Mouse (Mus musculus): ENCODE data around the gene Adipoq. TPM values are rescaled to one million over a fixed set of nuclear protein-coding genes. Genes with fewer than 3 reads are reported as not detected.

The Adipoq gene
- polyA plus RNA-seq (2014; fragmentation: Illumina TruSeq; extraction: RNeasy Lipid Tissue Mini Kit (QIAGEN cat#74804); ENCODE audit: low read depth, low replicate concordance), result 0.50 TPM

GRCm38 (mm10) chr16:23146280-23146679, at the start of gene Adipoq:
TSS of gene Adipoq (plus strand) at chr16:23146536.

DNA sequence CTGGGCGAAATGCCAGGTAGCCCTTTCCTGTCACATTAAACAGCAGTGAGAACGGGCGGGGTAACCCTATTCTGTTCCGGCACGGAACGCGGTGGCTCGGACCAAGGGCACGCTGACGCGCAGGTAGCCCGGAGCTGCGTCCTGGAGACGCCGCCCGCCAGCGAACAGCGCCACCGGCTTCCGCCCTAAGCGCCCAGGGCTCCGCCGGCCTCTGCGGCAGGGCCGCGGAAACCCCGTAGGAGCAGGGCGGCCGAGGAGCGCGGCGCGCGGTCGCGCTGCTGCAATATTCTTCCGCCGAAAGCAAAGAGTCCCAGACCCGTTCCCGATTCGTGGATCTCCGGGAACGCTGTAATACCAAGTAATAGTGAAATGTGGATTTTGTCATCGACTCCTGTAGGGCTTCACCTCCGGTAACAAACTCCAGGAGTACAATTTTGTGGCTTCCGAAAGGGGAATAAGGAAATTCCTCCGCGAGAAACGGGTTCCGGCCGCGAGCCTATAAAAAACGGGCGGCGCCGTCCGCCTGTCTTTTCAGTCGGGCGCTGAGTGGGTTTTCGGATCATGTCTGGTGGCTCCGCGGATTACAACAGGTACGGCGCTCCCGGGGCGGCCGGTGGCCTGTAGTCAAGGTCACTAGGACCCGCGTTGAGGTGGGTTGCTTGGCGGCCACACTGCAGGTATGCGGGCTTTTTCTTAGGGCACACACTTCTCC, 38.9 kb upstream of the Adipoq start, which contains the start of gene Eif4a2:
Gene Eif4a2, plus strand, starts transcription at position 214 of the 712 bp plus-strand sequence.

GRCm38 (mm10) chr16:23127673-23128375, 18.5 kb upstream of the Adipoq start, which contains the start of gene Rfc4:
TSS of gene Rfc4 (minus strand) at chr16:23127737.

Other genes starting within 250 kb of the Adipoq start
- 367 TPM for gene Fetub, start 228.2 kb upstream of the Adipoq start, polyA plus RNA-seq (2014; fragmentation: Illumina TruSeq; extraction: RNeasy Lipid Tissue Mini Kit (QIAGEN cat#74804); ENCODE audit: low read depth, low replicate concordance)
- 1,812 TPM for gene Hrg, start 195.5 kb upstream of the Adipoq start, polyA plus RNA-seq (2014; fragmentation: Illumina TruSeq; extraction: RNeasy Lipid Tissue Mini Kit (QIAGEN cat#74804); ENCODE audit: low read depth, low replicate concordance)
- gene Kng2, start 117.1 kb upstream of the Adipoq start, polyA plus RNA-seq (2014; fragmentation: Illumina TruSeq; extraction: RNeasy Lipid Tissue Mini Kit (QIAGEN cat#74804); ENCODE audit: low read depth, low replicate concordance), result 363 TPM
- gene Kng1, start 88.7 kb upstream of the Adipoq start, polyA plus RNA-seq (2014; fragmentation: Illumina TruSeq; extraction: RNeasy Lipid Tissue Mini Kit (QIAGEN cat#74804); ENCODE audit: low read depth, low replicate concordance), result 2,910 TPM
- gene Eif4a2, start 39.1 kb upstream of the Adipoq start, polyA plus RNA-seq (2014; fragmentation: Illumina TruSeq; extraction: RNeasy Lipid Tissue Mini Kit (QIAGEN cat#74804); ENCODE audit: low read depth, low replicate concordance), result 1,059 TPM
- gene Rfc4, start 18.8 kb upstream of the Adipoq start, polyA plus RNA-seq (2014; fragmentation: Illumina TruSeq; extraction: RNeasy Lipid Tissue Mini Kit (QIAGEN cat#74804); ENCODE audit: low read depth, low replicate concordance), result 6.8 TPM
- gene St6gal1, start 78.2 kb downstream of the Adipoq start, polyA plus RNA-seq (2014; fragmentation: Illumina TruSeq; extraction: RNeasy Lipid Tissue Mini Kit (QIAGEN cat#74804); ENCODE audit: low read depth, low replicate concordance), result 49.1 TPM